Mouse (Mus musculus): ENCODE data around the gene Pafah1b1. TPM values are rescaled to one million over a fixed set of nuclear protein-coding genes. Genes with fewer than 3 reads are reported as not detected.

Gene Pafah1b1
- total RNA-seq, 2 experiments from 2014 or later: 128 to 136 TPM

- no peak for DNase-seq (ENCODE audit: low spot score in 2 of 2)
These were observed 59.6 kb downstream of the Pafah1b1 start for GRCm38 (mm10) chr11:74664906-74665305.

GRCm38 (mm10) chr11:74664279-74664678 lies 60.2 kb downstream of the Pafah1b1 start:
- no peak for DNase-seq (ENCODE audit: low spot score in 2 of 2)

GRCm38 (mm10) chr11:74662221-74662620 lies 62.2 kb downstream of the Pafah1b1 start:
- no peak for DNase-seq (ENCODE audit: low spot score in 2 of 2)

- no peak for DNase-seq (ENCODE audit: low spot score in 2 of 2)
These were observed 62.8 kb downstream of the Pafah1b1 start for GRCm38 (mm10) chr11:74661641-74662040.

- DNase-seq (ENCODE audit: low spot score in 2 of 2): no peak
These were observed 64.1 kb downstream of the Pafah1b1 start for GRCm38 (mm10) chr11:74660336-74660735.

GRCm38 (mm10) chr11:74655941-74656340 lies 68.5 kb downstream of the Pafah1b1 start:
- DNase-seq (ENCODE audit: low spot score in 2 of 2): no peak

GRCm38 (mm10) chr11:74653385-74653784 lies 71.1 kb downstream of the Pafah1b1 start:
- DNase-seq (ENCODE audit: low spot score in 2 of 2): no peak

GRCm38 (mm10) chr11:74652791-74653191 lies 71.7 kb downstream of the Pafah1b1 start:
- no peak for DNase-seq (ENCODE audit: low spot score in 2 of 2)

GRCm38 (mm10) chr11:74650576-74651100 lies 73.8 kb downstream of the Pafah1b1 start:
- DNase-seq (ENCODE audit: low spot score in 2 of 2): no peak

- DNase-seq (ENCODE audit: low spot score in 2 of 2): no peak
These were observed 74.6 kb downstream of the Pafah1b1 start for GRCm38 (mm10) chr11:74649647-74650551.

- DNase-seq (ENCODE audit: low spot score in 2 of 2): peak; percentile 97 to 98
These were observed 75.3 kb downstream of the Pafah1b1 start, which contains the start of gene Cluh for GRCm38 (mm10) chr11:74649095-74649646. Gene Cluh, plus strand, starts transcription at chr11:74649495.

GRCm38 (mm10) chr11:74648676-74649075 lies 75.8 kb downstream of the Pafah1b1 start:
- no peak for DNase-seq (ENCODE audit: low spot score in 2 of 2)

- no peak for DNase-seq (ENCODE audit: low spot score in 2 of 2)
These were observed 76.5 kb downstream of the Pafah1b1 start for GRCm38 (mm10) chr11:74647966-74648365.

GRCm38 (mm10) chr11:74639628-74640027 lies 84.8 kb downstream of the Pafah1b1 start:
- DNase-seq (ENCODE audit: low spot score in 2 of 2): no peak

GRCm38 (mm10) chr11:74638791-74639411 lies 85.6 kb downstream of the Pafah1b1 start:
- no peak for DNase-seq (ENCODE audit: low spot score in 2 of 2)

- DNase-seq (ENCODE audit: low spot score in 2 of 2): peak; percentile 60 to 78
These were observed 86.3 kb downstream of the Pafah1b1 start for GRCm38 (mm10) chr11:74637971-74638790.

- no peak for DNase-seq (ENCODE audit: low spot score in 2 of 2)
These were observed 87.0 kb downstream of the Pafah1b1 start for GRCm38 (mm10) chr11:74637486-74637885.

- peak in 1 of 2 experiments; percentile 58 for DNase-seq (ENCODE audit: low spot score in 2 of 2)
These were observed 89.8 kb downstream of the Pafah1b1 start for GRCm38 (mm10) chr11:74634490-74635275.

GRCm38 (mm10) chr11:74631880-74632789 lies 92.3 kb downstream of the Pafah1b1 start:
- DNase-seq (ENCODE audit: low spot score in 2 of 2): no peak
